Mouse (Mus musculus) adrenal gland, adult 2 months (tissue): ENCODE measurements around the gene Zfp605. TPM values are rescaled to one million over a fixed set of nuclear protein-coding genes. Genes with fewer than 3 reads are reported as not detected.
"Not testable (repeated sequence)": the region's sequence is repeated elsewhere in the genome, so short reads cannot be mapped to it uniquely, and the experiment has no call there.

ENCODE experiments used
- DNase-seq: peaks from one replicate; pipeline ENCODE4 v3.0.0; 2021
- long read RNA-seq: library from polyadenylated mRNA; stranded (forward); transcript quantifications from one replicate; pipeline ENCODE4 v2.0.0, GENCODE M21; 2021
- polyA plus RNA-seq: library from polyadenylated mRNA; depleted of rRNA; stranded (reverse); fragments of >200 nt; gene quantifications from 2 replicates; pipeline ENCODE4 v1.2.3, GENCODE M21; 2012; rRNA removed
- total RNA-seq, 2 experiments: library from RNA; stranded (reverse); gene quantifications; 2 replicates each; pipeline ENCODE4 v1.2.3; 2021

Zfp605 gene
- 1 to 10 TPM; 5.7 to 6.5 TPM for total RNA-seq
- polyA plus RNA-seq, result 0.04 TPM in 2 replicates
- long read RNA-seq, partial matches to known transcripts, result 0 of 3 reads
- long read RNA-seq, other reads (novel, unspliced or antisense), result 0 of 3 reads

GRCm38 (mm10) chr5:110109991-110110441, at the start of gene Zfp605:
Gene Zfp605, plus strand, starts transcription at chr5:110110092.
- DNase-seq, result peak; percentile 91

- DNase-seq, result not testable (repeated sequence)
These were observed 37.5 kb upstream of the Zfp605 start, which contains the start of gene Gm17655 for GRCm38 (mm10) chr5:110072413-110072812. Gene Gm17655, minus strand, starts transcription at chr5:110072513.

- no peak for DNase-seq
These were observed 26.9 kb upstream of the Zfp605 start for GRCm38 (mm10) chr5:110082961-110083360.

GRCm38 (mm10) chr5:110086161-110086866, 23.6 kb upstream of the Zfp605 start:
- no peak for DNase-seq

- DNase-seq, result no peak
These were observed 18.3 kb upstream of the Zfp605 start for GRCm38 (mm10) chr5:110091546-110091945.

GRCm38 (mm10) chr5:110094030-110094846, 15.7 kb upstream of the Zfp605 start, which contains the start of gene Gm35315:
Gene Gm35315, minus strand, starts transcription at chr5:110094420.
- peak; percentile 92 for DNase-seq

GRCm38 (mm10) chr5:110094847-110095213, 15.1 kb upstream of the Zfp605 start:
- DNase-seq, result no peak

- no peak for DNase-seq
These were observed 10.9 kb upstream of the Zfp605 start for GRCm38 (mm10) chr5:110098991-110099477.

- no peak for DNase-seq
These were observed 10.0 kb upstream of the Zfp605 start, which contains the start of gene Plcxd1 for GRCm38 (mm10) chr5:110099656-110100580. Gene Plcxd1, plus strand, starts transcription at chr5:110099969.

- DNase-seq, result peak; percentile 9
These were observed 8.8 kb upstream of the Zfp605 start for GRCm38 (mm10) chr5:110100921-110101631.

- peak; percentile 47 for DNase-seq
These were observed 8.1 kb upstream of the Zfp605 start for GRCm38 (mm10) chr5:110101716-110102347.

GRCm38 (mm10) chr5:110102429-110102828, 7.5 kb upstream of the Zfp605 start:
- DNase-seq, result no peak

GRCm38 (mm10) chr5:110102853-110103625, 6.9 kb upstream of the Zfp605 start:
- no peak for DNase-seq

GRCm38 (mm10) chr5:110103901-110104615, 5.8 kb upstream of the Zfp605 start:
- DNase-seq, result no peak

- DNase-seq, result peak; percentile 12
These were observed 5.1 kb upstream of the Zfp605 start for GRCm38 (mm10) chr5:110104616-110105380.

- peak; percentile 10 for DNase-seq
These were observed 3.6 kb upstream of the Zfp605 start for GRCm38 (mm10) chr5:110106140-110106871.

- DNase-seq, result no peak
These were observed 2.9 kb upstream of the Zfp605 start for GRCm38 (mm10) chr5:110106901-110107564.
